Mouse (Mus musculus): ENCODE results near the gene Zfp414.
"Not testable (repeated sequence)": the region's sequence is repeated elsewhere in the genome, so short reads cannot be mapped to it uniquely, and the experiment has no call there.

Gene Zfp414

GRCm38 (mm10) chr17:33628621-33629486 is at the start of gene Zfp414:
Gene Zfp414, plus strand, starts transcription at chr17:33629090.
- DNase-seq: peak; percentile 95

- no peak for DNase-seq
Observed at GRCm38 (mm10) chr17:33584061-33584460, 44.8 kb upstream of the Zfp414 start.

- no peak for DNase-seq
Observed at GRCm38 (mm10) chr17:33586011-33586410, 42.9 kb upstream of the Zfp414 start.

- no peak for DNase-seq
Observed at GRCm38 (mm10) chr17:33597271-33597670, 31.6 kb upstream of the Zfp414 start.

GRCm38 (mm10) chr17:33598506-33598905 is 30.4 kb upstream of the Zfp414 start:
- DNase-seq: no peak

GRCm38 (mm10) chr17:33599836-33600475 is 28.9 kb upstream of the Zfp414 start:
- no peak for DNase-seq

GRCm38 (mm10) chr17:33600831-33601230 is 28.1 kb upstream of the Zfp414 start:
- no peak for DNase-seq

- DNase-seq: no peak
Observed at GRCm38 (mm10) chr17:33601947-33602346, 26.9 kb upstream of the Zfp414 start.

- DNase-seq: no peak
Observed at GRCm38 (mm10) chr17:33607273-33607672, 21.6 kb upstream of the Zfp414 start.

GRCm38 (mm10) chr17:33610548-33610947 is 18.3 kb upstream of the Zfp414 start:
- no peak for DNase-seq

- DNase-seq: not testable (repeated sequence)
Observed at GRCm38 (mm10) chr17:33613726-33614125, 15.2 kb upstream of the Zfp414 start.

GRCm38 (mm10) chr17:33627281-33627680 is 1.6 kb upstream of the Zfp414 start:
- no peak for DNase-seq

GRCm38 (mm10) chr17:33629487-33630125 is 716 bp downstream of the Zfp414 start:
- peak; percentile 20 for DNase-seq

GRCm38 (mm10) chr17:33630171-33630895 is 1.4 kb downstream of the Zfp414 start:
- peak; percentile 23 for DNase-seq

GRCm38 (mm10) chr17:33631236-33631635 is 2.3 kb downstream of the Zfp414 start:
- DNase-seq: peak; percentile 11

GRCm38 (mm10) chr17:33631796-33632195 is 2.9 kb downstream of the Zfp414 start:
- DNase-seq: no peak

GRCm38 (mm10) chr17:33637038-33637437 is 8.1 kb downstream of the Zfp414 start:
- DNase-seq: peak; percentile 19

- no peak for DNase-seq
Observed at GRCm38 (mm10) chr17:33637516-33638276, 8.8 kb downstream of the Zfp414 start, which contains the start of gene Pram1. Gene Pram1, plus strand, starts transcription at chr17:33638056.

- no peak for DNase-seq
Observed at GRCm38 (mm10) chr17:33639743-33640142, 10.9 kb downstream of the Zfp414 start.

GRCm38 (mm10) chr17:33644068-33644467 is 15.2 kb downstream of the Zfp414 start:
- DNase-seq: no peak

- DNase-seq: no peak
Observed at GRCm38 (mm10) chr17:33645073-33645472, 16.2 kb downstream of the Zfp414 start.

All from kidney, postnatal 10 days (tissue).